In the genomic region with DNA sequence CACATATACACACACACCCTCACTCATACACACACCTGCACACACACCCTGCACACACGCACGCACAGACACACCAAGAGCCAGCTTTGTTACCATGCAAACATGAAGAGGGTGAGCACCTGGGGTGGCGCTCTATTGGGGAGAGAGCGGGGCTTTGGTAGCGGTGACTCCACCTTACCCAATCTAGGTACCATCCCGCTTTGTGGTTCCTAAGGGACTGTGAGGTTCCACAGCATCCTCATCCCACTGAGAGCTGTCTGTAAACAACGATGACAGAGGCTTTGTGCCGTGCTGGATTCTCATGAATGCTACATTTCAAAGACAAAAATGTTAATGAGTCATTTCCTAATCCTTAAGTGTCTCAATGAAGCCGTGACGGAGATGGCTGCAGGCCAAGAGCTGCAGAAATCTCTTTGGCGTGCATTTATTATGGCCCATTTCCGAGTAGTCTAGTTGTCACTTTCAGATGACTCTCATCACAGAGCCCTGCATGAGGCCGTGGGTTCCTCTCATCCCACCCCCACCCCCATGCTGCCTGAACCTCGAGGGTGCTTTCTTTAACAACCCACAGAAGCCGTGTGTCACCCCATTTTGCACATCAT, we compare ENCODE assay signal across 9 mouse cellular contexts. TPM values are rescaled to one million over a fixed set of nuclear protein-coding genes. Genes with fewer than 3 reads are reported as not detected.
DNase-seq lines count a peak whose midpoint lies in the region; ATAC-seq and TF ChIP-seq lines count a peak whose summit lies in the region.
"Had no signal": no experiment of that assay in that cellular context is flagged by ENCODE, and none has a peak within 500 bp of the region (broad histone marks: within the 10 kb centered on the region; RNA-seq: fewer than 3 reads in every experiment).

No protein-coding gene starts in this region.

- peak overlapping the region; percentile 65 for H3K27ac ChIP-seq in forebrain, embryonic 15.5 days (replicated peaks)
- H3K27ac ChIP-seq in forebrain, embryonic 10.5 days = no peak overlapping the region
- no peak overlapping the region for H3K27ac ChIP-seq in embryonic facial prominence, embryonic 14.5 days (replicated peaks; ENCODE audit: low read depth, low read length)
- no peak overlapping the region for H3K27ac ChIP-seq in lung, postnatal 0 days (ENCODE audit: low read length)
- H3K27ac ChIP-seq: midbrain, embryonic 12.5 days had no signal

- H3K9me3 ChIP-seq in forebrain, embryonic 15.5 days = no peaks in the 10 kb centered on the region
- no peaks in the 10 kb centered on the region for H3K9me3 ChIP-seq in forebrain, embryonic 10.5 days
- H3K9me3 ChIP-seq in embryonic facial prominence, embryonic 14.5 days (ENCODE audit: control insufficient read depth, low read length) = no peaks in the 10 kb centered on the region
- no peaks in the 10 kb centered on the region for H3K9me3 ChIP-seq in lung, postnatal 0 days (ENCODE audit: low read length)
- H3K9me3 ChIP-seq: midbrain, embryonic 12.5 days had no signal

- no peaks in the 10 kb centered on the region for H3K36me3 ChIP-seq in forebrain, embryonic 15.5 days
- H3K36me3 ChIP-seq in forebrain, embryonic 10.5 days (replicated peaks) = no peaks in the 10 kb centered on the region
- H3K36me3 ChIP-seq in embryonic facial prominence, embryonic 14.5 days (ENCODE audit: control insufficient read depth, insufficient read depth, low read length) = no peaks in the 10 kb centered on the region
- H3K36me3 ChIP-seq in lung, postnatal 0 days (ENCODE audit: insufficient read depth, low read length) = no peaks in the 10 kb centered on the region
- H3K36me3 ChIP-seq: midbrain, embryonic 12.5 days had no signal

- ATAC-seq in forebrain, embryonic 15.5 days (replicated peaks) = peak; percentile 78
- ATAC-seq in embryonic facial prominence, embryonic 14.5 days (ENCODE audit: low read depth) = peak; percentile 22; the same call in 1 of the 2 replicates
- ATAC-seq in lung, postnatal 0 days = peak; percentile 49
- ATAC-seq in erythroid progenitor cell, adult 5-6 weeks (replicated peaks; ENCODE audit: low FRiP score, poor library complexity, severe bottlenecking) = no peak

- H3K27me3 ChIP-seq in forebrain, embryonic 15.5 days = no peaks in the 10 kb centered on the region
- 0 out of 2 replicates have a peak, but pooled peaks cover 9% of the 10 kb centered on the region for H3K27me3 ChIP-seq in forebrain, embryonic 10.5 days (ENCODE audit: poor library complexity, severe bottlenecking)
- no peaks in the 10 kb centered on the region for H3K27me3 ChIP-seq in embryonic facial prominence, embryonic 14.5 days (replicated peaks; ENCODE audit: control insufficient read depth, insufficient read depth, low read length)
- no peaks in the 10 kb centered on the region for H3K27me3 ChIP-seq in lung, postnatal 0 days (replicated peaks; ENCODE audit: insufficient read depth, low read length)

- H3K4me1 ChIP-seq in forebrain, embryonic 15.5 days = peaks cover 18% of the 10 kb centered on the region
- H3K4me1 ChIP-seq in forebrain, embryonic 10.5 days = peaks cover 15% of the 10 kb centered on the region
- peaks cover 4% of the 10 kb centered on the region; the same call in 1 of the 2 replicates for H3K4me1 ChIP-seq in embryonic facial prominence, embryonic 14.5 days (ENCODE audit: control insufficient read depth, insufficient read depth, low read length)
- H3K4me1 ChIP-seq in lung, postnatal 0 days (ENCODE audit: insufficient read depth, low read depth, low read length) = peaks cover 3% of the 10 kb centered on the region; the same call in 1 of the 2 replicates

- TF ChIP-seq EP300 in lung, postnatal 0 days (IDR thresholded peaks at IDR 0.05) = peak; percentile 87

- TF ChIP-seq CTCF in lung, postnatal 0 days (IDR thresholded peaks at IDR 0.05) = no peak

- H3K4me3 ChIP-seq in forebrain, embryonic 15.5 days = no peak overlapping the region
- no peak overlapping the region for H3K4me3 ChIP-seq in forebrain, embryonic 10.5 days
- no peak overlapping the region for H3K4me3 ChIP-seq in embryonic facial prominence, embryonic 14.5 days (ENCODE audit: low read depth, low read length)
- H3K4me3 ChIP-seq in lung, postnatal 0 days (ENCODE audit: low read depth, low read length) = no peak overlapping the region
- H3K4me3 ChIP-seq: midbrain, embryonic 12.5 days had no signal

- DNase-seq in forebrain, embryonic 10.5 days (ENCODE audit: extremely low spot score, low spot score) = no peak
- peak; percentile 83 for DNase-seq in CD4-positive helper T cell, adult 2 months (ENCODE audit: low read depth, low spot score)
- peak; percentile 76 for DNase-seq in embryonic facial prominence, embryonic 14.5 days (ENCODE audit: low spot score)
- DNase-seq in kidney, adult 9 months = peak; percentile 59
- peak; percentile 93 for DNase-seq in lung, postnatal 0 days (ENCODE audit: low spot score)
- DNase-seq in B cell, adult 2 months = no peak

- no peak overlapping the region for H3K9ac ChIP-seq in forebrain, embryonic 15.5 days (replicated peaks)
- H3K9ac ChIP-seq in embryonic facial prominence, embryonic 14.5 days (ENCODE audit: low read depth, low read length) = no peak overlapping the region
- no peak overlapping the region for H3K9ac ChIP-seq in lung, postnatal 0 days (replicated peaks; ENCODE audit: low read depth)
- H3K9ac ChIP-seq: midbrain, embryonic 12.5 days had no signal

- H3K4me2 ChIP-seq in forebrain, embryonic 15.5 days (replicated peaks) = no peak overlapping the region
- no peak overlapping the region for H3K4me2 ChIP-seq in embryonic facial prominence, embryonic 14.5 days (ENCODE audit: low read depth, low read length)
- no peak overlapping the region for H3K4me2 ChIP-seq in lung, postnatal 0 days (replicated peaks; ENCODE audit: low read depth, low read length)
- H3K4me2 ChIP-seq: midbrain, embryonic 12.5 days had no signal

- 29% methylated on average over 15 of the region's 15 CpGs for WGBS in forebrain, embryonic 15.5 days
- 83% methylated on average over 15 of the region's 15 CpGs for WGBS in forebrain, embryonic 10.5 days
- WGBS in embryonic facial prominence, embryonic 14.5 days = 49% methylated on average over 15 of the region's 15 CpGs
- 25% methylated on average over 15 of the region's 15 CpGs for WGBS in lung, postnatal 0 days

RNA-seq across cellular contexts. Expression of a gene that starts 10.5 kb away (rescaled TPM):
- 5.8 and 6.2 TPM in 2 replicates for polyA plus RNA-seq in forebrain, embryonic 15.5 days (2015; fragmentation: Nextera tagmentation; extraction: Ambion mirVana)
- 3.5 and 3.8 TPM in 2 replicates for polyA plus RNA-seq in forebrain, embryonic 10.5 days (2016; fragmentation: Nextera tagmentation; extraction: Ambion mirVana)
- polyA plus RNA-seq in embryonic facial prominence, embryonic 14.5 days (2014; fragmentation: Nextera tagmentation; extraction: Ambion mirVana) = 8.8 and 10.9 TPM in 2 replicates
- 19.0 and 30.7 TPM in 2 replicates for polyA plus RNA-seq in lung, postnatal 0 days (2015; fragmentation: Nextera tagmentation; extraction: Ambion mirVana)
- 4.2 TPM in 1 of 2 replicates, not detected in the other for total RNA-seq in erythroid progenitor cell, adult 5-6 weeks (2015; ENCODE audit: low replicate concordance)
- total RNA-seq in erythroid progenitor cell, adult 5-6 weeks (2017; ENCODE audit: low replicate concordance) = 1.4 and 3.1 TPM in 2 replicates

Comparison
In these comparisons a context has a peak if more than half of its experiments do, and no peak if none do; other contexts are left out.
1. DNase-seq: peak in CD4-positive helper T cell, adult 2 months (single experiment), embryonic facial prominence, embryonic 14.5 days (single experiment), kidney, adult 9 months (single experiment) and lung, postnatal 0 days (single experiment); none in forebrain, embryonic 10.5 days (single experiment) and B cell, adult 2 months (0 of 2).